Mouse (Mus musculus): ENCODE measurements around the gene Cym.

DNA sequence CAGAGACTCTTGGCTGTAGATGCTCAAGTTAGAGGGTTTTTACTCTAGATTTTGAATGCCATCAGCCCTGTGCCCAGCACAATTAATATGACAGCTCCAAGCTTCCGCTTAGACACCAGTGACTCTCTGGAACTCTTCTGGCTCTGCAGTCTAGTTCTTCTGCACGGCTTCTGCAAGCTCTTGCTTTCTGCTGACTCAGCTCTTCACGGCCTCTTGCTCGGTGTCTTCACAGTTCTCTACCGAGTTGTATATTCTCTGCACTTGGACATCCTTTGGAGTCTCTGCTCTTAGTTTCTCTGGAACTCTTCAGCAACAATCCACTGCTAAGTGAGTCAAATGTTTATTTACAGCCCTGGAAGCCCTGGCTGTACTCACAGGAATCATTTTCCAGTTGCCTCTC lies 32.4 kb upstream of the Cym start:
- no peak for TF ChIP-seq CTCF (conservative IDR thresholded peaks at IDR 0.05; ENCODE audit: low read length)
- no peak for TF ChIP-seq POU5F1 (IDR thresholded peaks at IDR 0.05; ENCODE audit: borderline replicate concordance, low read length)
- no peak for TF ChIP-seq NANOG (IDR thresholded peaks at IDR 0.05; ENCODE audit: borderline replicate concordance, low read length)

All from E14TG2a.4 (cell line).